Mouse (Mus musculus): Measurements from ENCODE around the gene Snrpc. TPM values are rescaled to one million over a fixed set of nuclear protein-coding genes. Genes with fewer than 3 reads are reported as not detected.
A peak's percentile ranks its signal among the peaks of the same experiment; 100 is the strongest.

Gene Snrpc
- polyA plus RNA-seq, 1 experiment from 2014 or later, result 425 TPM

DNA sequence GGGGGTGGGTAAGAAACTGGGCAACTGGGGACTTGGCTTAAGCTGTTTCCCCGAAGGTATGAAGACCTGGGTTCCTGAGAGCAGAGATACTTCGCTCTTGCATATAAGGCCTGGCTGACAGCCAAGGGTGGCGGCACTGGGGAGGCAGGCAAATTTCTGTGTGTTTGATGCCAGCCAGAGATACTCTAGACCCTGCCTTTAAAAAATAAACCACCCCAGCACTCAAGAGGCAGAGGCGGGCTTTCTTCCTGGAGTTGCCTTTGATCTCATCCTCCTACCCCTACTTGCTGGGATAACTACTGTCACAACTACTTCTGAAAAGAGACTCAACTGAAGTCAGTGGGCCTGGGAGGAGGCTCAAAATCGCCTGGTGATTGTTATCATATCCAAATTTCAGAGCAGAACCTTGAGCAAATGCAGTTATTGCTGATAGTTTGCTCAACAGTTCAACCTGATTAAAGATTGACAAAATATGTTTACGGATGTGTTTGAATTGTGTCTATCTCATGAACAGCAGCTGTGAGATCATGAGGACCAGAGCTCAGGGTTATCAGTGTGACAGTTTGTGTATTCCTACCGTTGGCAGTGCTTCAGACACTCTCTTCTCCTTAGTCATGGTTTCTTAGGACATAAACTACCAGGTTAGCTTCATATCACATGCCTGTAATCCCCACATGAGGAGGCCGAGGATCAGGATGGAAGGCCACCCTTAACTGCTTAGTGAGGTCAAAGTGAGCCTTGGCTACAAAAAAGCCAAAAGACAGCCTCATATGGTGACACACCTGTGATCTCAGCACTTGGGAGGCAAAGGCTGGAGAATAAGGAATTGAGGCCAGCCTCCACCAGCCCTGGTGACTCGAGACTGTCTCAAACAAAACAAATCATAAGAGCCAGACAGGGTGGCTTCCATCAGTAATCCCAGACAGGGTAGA is 16.3 kb upstream of the Snrpc start:
- H3K4me1 ChIP-seq, result peaks cover 47% of the 10 kb centered on the region
- WGBS, result 67% methylated on average over 9 of the region's 9 CpGs
- no peaks in the 10 kb centered on the region for H3K27me3 ChIP-seq (ENCODE audit: low read depth, poor library complexity, severe bottlenecking)
- peak overlapping the region; percentile 92; the same call in 1 of the 2 replicates for H3K27ac ChIP-seq
- no peak for DNase-seq (ENCODE audit: low spot score)
- H3K36me3 ChIP-seq, result peaks cover 3% of the 10 kb centered on the region; the same call in 1 of the 2 replicates
- H3K4me3 ChIP-seq, result peak overlapping the region; percentile 100
- no peaks in the 10 kb centered on the region for H3K9me3 ChIP-seq (replicated peaks)

DNA sequence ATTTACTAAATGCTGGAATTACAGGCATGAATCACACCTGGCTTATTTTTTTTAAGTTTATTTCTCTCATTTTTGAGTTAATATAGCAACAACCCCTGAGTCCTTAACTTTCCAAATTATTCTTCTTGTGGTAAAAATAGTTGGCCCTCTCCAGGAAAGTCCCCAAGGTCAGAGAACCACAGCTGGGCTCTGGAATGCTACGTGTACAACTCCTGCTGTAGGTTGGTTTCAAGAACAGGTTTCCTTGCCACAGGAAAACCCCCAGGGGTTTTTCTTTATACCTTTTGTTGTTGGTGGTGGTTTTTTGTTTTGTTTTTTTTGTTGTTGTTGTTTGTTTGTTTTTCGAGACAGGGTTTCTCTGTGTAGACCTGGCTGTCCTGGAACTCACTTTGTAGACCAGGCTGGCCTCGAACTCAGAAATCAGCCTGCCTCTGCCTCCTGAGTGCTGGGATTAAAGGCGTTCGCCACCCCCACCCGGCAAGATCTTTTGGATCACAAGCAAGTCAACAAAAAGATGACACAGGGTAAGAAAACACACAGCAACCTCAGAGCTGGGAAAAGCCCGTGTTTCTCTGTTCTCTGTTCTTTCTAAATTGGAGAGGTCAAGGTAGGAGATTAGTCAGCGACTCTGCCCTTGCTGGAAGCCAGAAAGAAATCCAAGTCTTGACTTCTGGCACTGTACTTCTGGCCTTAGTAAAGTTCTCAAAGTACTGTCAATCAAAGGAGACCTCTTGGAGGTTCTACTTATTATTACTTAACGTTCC is 14.6 kb upstream of the Snrpc start:
- Histone ChIP-seq H3K27me3 (ENCODE audit: low read depth, poor library complexity, severe bottlenecking) (no peaks in the 10 kb centered on the region), H3K4me1 (peaks cover 50% of the 10 kb centered on the region), H3K4me3 (no peak overlapping the region), H3K27ac (no peak overlapping the region), H3K9me3 (replicated peaks) (no peaks in the 10 kb centered on the region), H3K36me3 (no peaks in the 10 kb centered on the region)
- no peak for DNase-seq (ENCODE audit: low spot score)
- 84% methylated on average over 9 of the region's 9 CpGs for WGBS

DNA sequence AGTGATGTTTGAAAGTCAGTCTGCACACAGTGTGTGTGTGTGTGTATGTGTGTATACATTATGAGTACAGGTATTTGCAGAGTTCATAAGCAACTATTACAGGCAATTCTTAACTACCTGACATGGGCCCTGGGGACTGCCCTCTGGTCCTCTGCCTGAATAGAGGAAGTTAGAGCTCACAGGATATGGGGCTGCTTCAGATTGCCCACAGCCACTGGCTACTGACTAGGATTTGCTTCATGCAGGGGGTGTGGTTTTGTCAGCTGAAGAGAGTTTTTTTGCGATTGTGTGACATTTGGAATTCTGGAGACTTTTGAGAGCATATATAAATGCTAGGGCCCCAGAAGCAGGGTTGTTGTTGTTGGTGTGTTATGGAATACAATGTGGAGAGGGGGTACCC is 13.0 kb upstream of the Snrpc start:
- no peak overlapping the region for H3K4me3 ChIP-seq
- H3K27ac ChIP-seq, result no peak overlapping the region

DNA sequence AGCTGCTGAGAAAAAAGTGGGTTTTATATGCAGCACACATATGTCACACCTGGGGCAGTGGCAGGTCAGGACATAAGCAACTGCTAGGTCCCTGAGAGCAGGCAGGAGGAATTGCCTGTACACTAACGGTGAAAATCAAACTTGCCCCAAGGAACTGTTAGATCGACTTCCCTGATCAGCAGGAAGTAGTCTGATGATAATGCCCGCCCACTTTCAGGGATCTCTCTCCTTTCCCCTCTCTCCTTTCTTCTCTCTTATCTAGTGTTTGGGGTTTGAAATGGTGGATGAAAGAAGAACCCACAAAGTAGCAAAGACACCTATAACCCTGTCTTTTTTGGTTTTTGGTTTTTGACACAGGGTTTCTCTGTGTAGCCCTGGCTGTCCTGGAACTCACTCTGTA is 12.4 kb upstream of the Snrpc start:
- WGBS, result 38% methylated on average over 3 of the region's 3 CpGs
- peaks cover 32% of the 10 kb centered on the region for H3K4me1 ChIP-seq
- H3K27me3 ChIP-seq (ENCODE audit: low read depth, poor library complexity, severe bottlenecking), result no peaks in the 10 kb centered on the region
- no peak overlapping the region for H3K4me3 ChIP-seq
- no peak overlapping the region for H3K27ac ChIP-seq
- H3K36me3 ChIP-seq, result no peaks in the 10 kb centered on the region
- DNase-seq (ENCODE audit: low spot score), result no peak
- no peaks in the 10 kb centered on the region for H3K9me3 ChIP-seq (replicated peaks)

More for the DNA sequence above, 13.0 kb upstream of the Snrpc start:
- no peak for DNase-seq (ENCODE audit: low spot score)
- 82% methylated on average over 1 of the region's 1 CpGs for WGBS
- Histone ChIP-seq H3K4me1 (peaks cover 33% of the 10 kb centered on the region), H3K27me3 (ENCODE audit: low read depth, poor library complexity, severe bottlenecking) (no peaks in the 10 kb centered on the region), H3K36me3 (no peaks in the 10 kb centered on the region), H3K9me3 (replicated peaks) (no peaks in the 10 kb centered on the region)

DNA sequence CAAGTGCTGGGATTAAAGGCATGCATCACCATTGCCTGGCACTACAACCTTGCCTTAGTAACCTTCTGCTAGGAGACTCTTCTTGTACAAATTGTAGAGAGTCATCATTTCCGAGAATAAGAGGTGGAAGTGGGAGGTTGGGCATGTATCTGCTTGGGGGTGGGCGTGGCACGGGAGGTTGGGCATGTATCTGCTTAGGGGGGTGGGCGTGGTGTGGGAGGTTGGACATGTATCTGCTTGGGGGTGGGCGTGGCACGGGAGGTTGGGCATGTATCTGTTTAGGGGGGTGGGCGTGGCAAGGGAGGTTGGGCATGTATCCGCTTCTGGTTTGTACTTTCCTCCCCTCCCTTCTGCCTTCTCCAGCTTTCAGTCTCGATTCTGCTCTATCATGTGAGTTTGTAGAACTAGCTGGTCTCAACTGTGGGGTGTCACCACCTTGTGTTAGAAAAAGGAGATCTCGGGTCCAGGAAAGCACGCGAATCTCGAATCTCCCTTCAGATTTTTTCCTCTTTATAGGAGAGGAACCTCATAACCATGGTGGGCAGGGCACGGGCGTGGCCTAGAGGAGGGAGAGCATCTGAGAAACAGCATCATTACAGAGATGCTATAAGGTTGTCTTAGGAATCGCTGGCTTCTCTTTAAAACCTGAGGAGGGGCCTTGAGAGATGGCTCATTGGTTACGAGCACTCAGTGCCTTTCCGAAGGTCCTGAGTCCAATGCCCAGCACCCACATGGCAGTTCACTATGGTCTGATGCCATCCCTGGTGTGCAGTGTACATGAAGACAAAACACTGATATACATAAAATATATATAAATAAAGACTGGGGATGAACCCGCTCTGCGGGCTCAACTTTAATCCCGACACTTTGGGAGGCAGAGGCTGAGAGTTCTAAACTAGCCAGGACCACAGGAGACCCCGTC is 11.7 kb upstream of the Snrpc start:
- WGBS, result 3% methylated on average over 22 of the region's 22 CpGs
- no peaks in the 10 kb centered on the region for H3K27me3 ChIP-seq (ENCODE audit: low read depth, poor library complexity, severe bottlenecking)

DNA sequence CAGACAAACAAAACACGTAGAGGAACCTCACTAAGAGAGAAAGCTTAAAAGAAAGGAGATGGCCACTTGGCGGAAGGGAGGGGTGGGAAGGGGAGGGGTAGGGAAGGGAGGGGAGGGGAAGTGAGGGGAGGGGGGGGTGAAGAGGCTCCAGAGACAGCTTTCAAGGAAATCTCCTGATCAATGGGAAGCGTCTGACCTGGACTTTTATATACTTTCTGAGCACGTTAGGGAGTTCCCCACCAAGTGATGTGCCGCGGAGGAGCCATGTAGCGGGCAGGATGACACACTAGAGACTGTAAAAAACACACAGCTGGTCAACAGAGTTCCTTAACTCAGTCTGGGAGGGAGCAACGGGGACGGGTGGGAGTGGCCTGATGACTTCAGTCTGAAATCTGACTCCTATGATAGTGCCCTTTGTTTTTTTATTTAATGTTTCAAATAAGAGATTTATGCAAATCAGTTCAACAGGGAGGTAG is 11.0 kb upstream of the Snrpc start:
- H3K27me3 ChIP-seq (ENCODE audit: low read depth, poor library complexity, severe bottlenecking), result no peaks in the 10 kb centered on the region
- H3K27ac ChIP-seq, result peak overlapping the region; percentile 67
- H3K9me3 ChIP-seq (replicated peaks), result no peaks in the 10 kb centered on the region
- WGBS, result 1% methylated on average over 9 of the region's 9 CpGs
- no peaks in the 10 kb centered on the region for H3K36me3 ChIP-seq
- peak overlapping the region; percentile 43 for H3K4me3 ChIP-seq
- peak; percentile 58 for DNase-seq (ENCODE audit: low spot score)
- H3K4me1 ChIP-seq, result peaks cover 25% of the 10 kb centered on the region

More for the DNA sequence above, 11.7 kb upstream of the Snrpc start:
- peak; percentile 77 for DNase-seq (ENCODE audit: low spot score)
- Histone ChIP-seq H3K9me3 (replicated peaks) (no peaks in the 10 kb centered on the region), H3K4me1 (peaks cover 28% of the 10 kb centered on the region), H3K27ac (peak overlapping the region; percentile 67), H3K36me3 (no peaks in the 10 kb centered on the region), H3K4me3 (peak overlapping the region; percentile 43)

DNA sequence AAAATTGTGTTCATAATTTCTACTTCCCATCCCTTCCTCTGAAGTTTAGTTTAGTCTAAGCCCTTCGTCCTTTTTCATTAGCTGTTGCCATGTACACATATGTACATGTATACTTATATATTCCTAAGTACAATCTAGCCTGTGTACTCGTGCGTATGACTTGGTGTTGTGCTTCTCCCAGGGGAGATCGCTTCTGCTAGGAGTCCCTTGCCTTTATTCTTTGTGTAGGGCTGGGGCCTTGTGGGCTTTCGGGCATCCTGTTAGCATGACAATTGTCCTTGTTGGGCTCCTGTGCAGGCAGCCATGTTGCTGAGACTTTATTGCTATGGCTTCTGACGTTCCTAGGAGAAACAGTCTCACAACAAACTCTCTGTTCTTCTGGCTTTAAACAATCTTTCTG is 10.4 kb upstream of the Snrpc start:
- Histone ChIP-seq H3K36me3 (no peaks in the 10 kb centered on the region), H3K4me1 (peaks cover 25% of the 10 kb centered on the region), H3K4me3 (no peak overlapping the region), H3K9me3 (replicated peaks) (no peaks in the 10 kb centered on the region), H3K27ac (no peak overlapping the region), H3K27me3 (ENCODE audit: low read depth, poor library complexity, severe bottlenecking) (no peaks in the 10 kb centered on the region)
- 43% methylated on average over 6 of the region's 6 CpGs for WGBS
- no peak for DNase-seq (ENCODE audit: low spot score)

DNA sequence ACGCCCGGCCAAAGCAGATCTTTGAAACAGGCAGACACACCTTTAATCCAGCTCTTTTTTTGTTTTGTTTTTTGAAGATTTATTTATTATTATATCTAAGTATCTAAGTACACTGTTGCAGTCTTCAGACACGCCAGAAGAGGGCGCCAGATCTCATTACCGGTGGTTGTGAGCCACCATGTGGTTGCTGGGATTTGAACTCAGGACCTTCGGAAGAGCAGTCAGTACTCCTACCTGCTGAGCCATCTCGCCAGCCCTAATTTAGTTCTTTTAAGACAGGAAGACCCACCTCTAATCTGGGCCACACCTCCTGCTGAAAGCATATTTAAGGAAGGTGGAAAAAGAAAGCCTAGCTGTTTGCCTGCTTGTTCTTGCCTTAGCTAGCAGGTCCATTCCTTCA is 7.5 kb upstream of the Snrpc start:
- H3K9me3 ChIP-seq (replicated peaks), result no peaks in the 10 kb centered on the region
- WGBS, result 53% methylated on average over 7 of the region's 7 CpGs
- DNase-seq (ENCODE audit: low spot score), result no peak

DNA sequence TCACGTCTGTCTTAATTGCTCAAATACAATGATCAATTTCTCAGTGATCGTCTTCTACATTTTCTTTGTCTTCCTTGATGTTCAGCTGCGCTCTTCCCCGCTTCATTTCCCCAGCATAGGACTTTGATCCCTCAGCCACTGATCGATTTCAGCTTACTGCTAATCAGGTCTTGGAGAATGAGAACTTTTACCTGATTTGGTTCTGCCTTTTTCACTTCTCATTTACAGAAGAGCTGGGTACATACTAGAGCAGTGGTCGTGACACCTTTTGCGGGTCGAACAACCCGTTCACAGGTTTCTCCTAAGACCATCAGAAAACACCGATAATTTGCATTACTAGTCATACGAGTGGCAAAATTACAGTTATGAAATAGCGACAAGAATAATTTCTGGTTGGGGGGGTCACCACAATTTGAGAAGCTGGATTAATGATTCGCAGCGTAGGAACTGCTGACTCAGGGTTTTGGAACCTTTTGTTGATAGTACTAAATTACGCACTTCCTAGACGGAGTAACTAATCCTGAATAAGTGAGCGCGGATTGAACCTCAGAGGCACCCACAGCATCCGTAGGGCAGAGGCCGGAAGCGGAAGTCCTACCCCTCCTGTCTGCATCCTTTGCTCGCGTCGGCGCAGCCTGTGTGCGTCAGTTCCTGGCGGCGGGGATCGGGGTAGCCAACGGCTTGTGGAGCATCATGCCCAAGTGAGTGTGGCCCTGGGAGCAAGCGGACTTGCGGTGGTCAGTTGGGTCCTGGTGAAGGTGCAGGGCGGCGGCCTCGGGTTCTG is 1.7 kb downstream of the Snrpc start:
- Histone ChIP-seq H3K27me3 (ENCODE audit: low read depth, poor library complexity, severe bottlenecking) (no peaks in the 10 kb centered on the region), H3K27ac (peak overlapping the region; percentile 89), H3K9me3 (replicated peaks) (no peaks in the 10 kb centered on the region), H3K36me3 (peaks cover 32% of the 10 kb centered on the region), H3K4me1 (peaks cover 13% of the 10 kb centered on the region), H3K4me3 (peak overlapping the region; percentile 95)
- peak; percentile 98 for DNase-seq (ENCODE audit: low spot score)
- 3% methylated on average over 35 of the region's 35 CpGs for WGBS

More for the DNA sequence above, 7.5 kb upstream of the Snrpc start:
- Histone ChIP-seq H3K27me3 (ENCODE audit: low read depth, poor library complexity, severe bottlenecking) (no peaks in the 10 kb centered on the region), H3K4me3 (no peak overlapping the region), H3K4me1 (peaks cover 20% of the 10 kb centered on the region), H3K36me3 (no peaks in the 10 kb centered on the region), H3K27ac (no peak overlapping the region)

DNA sequence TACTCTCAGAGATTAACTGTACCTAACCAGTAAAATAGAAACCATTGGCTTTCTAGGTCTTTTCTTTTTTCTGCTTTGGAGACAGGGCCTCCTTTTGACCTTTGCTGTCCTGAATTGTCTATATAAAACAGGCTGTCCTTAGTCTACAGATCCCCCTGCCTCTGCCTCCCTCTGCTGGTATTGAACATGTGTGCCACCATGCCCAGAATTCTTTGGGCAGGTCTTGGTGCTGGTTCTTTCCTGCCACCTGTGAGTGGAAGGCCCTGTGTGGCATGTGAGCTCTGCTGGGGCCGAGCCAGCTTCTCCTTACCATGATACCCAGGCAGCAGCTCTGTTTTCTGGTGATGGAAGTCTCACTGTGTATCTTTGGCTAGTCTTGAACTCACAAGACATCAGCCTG is 10.4 kb downstream of the Snrpc start:
- DNase-seq (ENCODE audit: low spot score), result no peak

DNA sequence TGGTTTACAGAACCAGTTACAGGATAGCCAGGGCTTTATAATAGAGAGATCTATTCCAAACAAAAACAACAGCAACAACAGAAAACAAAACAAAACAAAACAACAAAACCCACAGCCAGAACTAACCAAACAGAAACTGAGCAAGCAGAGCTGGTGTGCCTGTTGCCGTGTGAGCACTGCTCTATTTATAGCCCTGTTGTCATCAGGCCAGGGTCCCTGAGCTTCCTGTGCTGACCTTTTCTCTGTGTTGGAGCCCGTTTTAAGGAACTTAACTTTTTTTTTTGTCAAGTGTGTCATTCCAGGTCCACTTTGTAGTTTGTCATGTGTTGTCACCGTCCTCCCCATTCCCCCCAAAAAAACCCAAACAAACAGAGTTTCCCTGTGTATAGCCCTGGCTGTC is 13.1 kb downstream of the Snrpc start:
- DNase-seq (ENCODE audit: low spot score), result no peak
- Histone ChIP-seq H3K4me1 (no peaks in the 10 kb centered on the region), H3K4me3 (no peak overlapping the region), H3K27ac (no peak overlapping the region), H3K36me3 (peaks cover 89% of the 10 kb centered on the region), H3K9me3 (replicated peaks) (no peaks in the 10 kb centered on the region), H3K27me3 (ENCODE audit: low read depth, poor library complexity, severe bottlenecking) (no peaks in the 10 kb centered on the region)
- 73% methylated on average over 3 of the region's 3 CpGs for WGBS

More for the DNA sequence above, 10.4 kb downstream of the Snrpc start:
- WGBS, result 93% methylated on average over 1 of the region's 1 CpGs
- H3K9me3 ChIP-seq (replicated peaks), result no peaks in the 10 kb centered on the region
- H3K36me3 ChIP-seq, result peaks cover 96% of the 10 kb centered on the region
- H3K4me1 ChIP-seq, result no peaks in the 10 kb centered on the region
- H3K27me3 ChIP-seq (ENCODE audit: low read depth, poor library complexity, severe bottlenecking), result no peaks in the 10 kb centered on the region
- no peak overlapping the region for H3K4me3 ChIP-seq
- no peak overlapping the region for H3K27ac ChIP-seq
